Mouse (Mus musculus): Measurements from ENCODE around the gene Rpl18. TPM values are rescaled to one million over a fixed set of nuclear protein-coding genes. Genes with fewer than 3 reads are reported as not detected.

The Rpl18 gene
- polyA plus RNA-seq, 1 experiment from 2014 or later = 1,110 TPM

DNA sequence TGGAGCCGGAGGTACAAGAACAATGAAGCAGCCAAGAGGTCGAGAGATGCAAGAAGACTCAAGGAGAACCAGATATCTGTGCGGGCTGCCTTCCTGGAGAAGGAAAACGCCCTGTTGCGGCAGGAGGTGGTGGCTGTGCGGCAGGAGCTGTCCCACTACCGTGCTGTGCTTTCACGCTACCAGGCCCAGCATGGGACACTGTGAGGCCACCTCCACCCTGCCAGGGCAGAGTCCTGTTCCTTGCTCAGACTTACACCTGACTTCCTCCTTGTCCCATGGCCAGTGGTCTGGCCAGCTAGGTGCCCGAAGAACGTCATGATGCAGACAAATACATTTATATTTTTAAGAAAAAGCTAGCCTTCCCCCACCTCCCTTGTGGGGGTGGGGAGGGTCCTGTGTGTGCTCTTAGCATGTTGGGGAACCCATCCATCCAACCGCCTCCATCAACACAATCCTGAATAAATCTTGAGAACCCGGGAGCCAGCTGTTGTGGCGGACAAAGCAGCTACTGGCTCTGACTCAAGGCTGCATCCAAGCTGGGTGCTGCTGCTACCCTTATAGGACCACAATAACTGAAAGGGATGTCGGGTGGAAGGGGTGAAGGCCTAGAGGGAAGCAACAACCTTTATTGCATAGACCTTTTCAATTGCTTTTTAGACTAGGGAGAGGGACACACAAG lies 5.4 kb upstream of the Rpl18 start:
- Histone ChIP-seq H3K36me3 (peaks cover 25% of the 10 kb centered on the region), H3K4me1 (replicated peaks) (peaks cover 72% of the 10 kb centered on the region), H3K9me3 (no peaks in the 10 kb centered on the region), H3K27me3 (replicated peaks) (no peaks in the 10 kb centered on the region), H3K4me3 (replicated peaks) (no peak overlapping the region), H3K27ac (peak overlapping the region; percentile 30; the same call in 1 of the 2 replicates), H3K9ac (no peak overlapping the region), H3K4me2 (replicated peaks) (no peak overlapping the region)
- no peak for ATAC-seq
- WGBS = 70% methylated on average over 14 of the region's 14 CpGs

DNA sequence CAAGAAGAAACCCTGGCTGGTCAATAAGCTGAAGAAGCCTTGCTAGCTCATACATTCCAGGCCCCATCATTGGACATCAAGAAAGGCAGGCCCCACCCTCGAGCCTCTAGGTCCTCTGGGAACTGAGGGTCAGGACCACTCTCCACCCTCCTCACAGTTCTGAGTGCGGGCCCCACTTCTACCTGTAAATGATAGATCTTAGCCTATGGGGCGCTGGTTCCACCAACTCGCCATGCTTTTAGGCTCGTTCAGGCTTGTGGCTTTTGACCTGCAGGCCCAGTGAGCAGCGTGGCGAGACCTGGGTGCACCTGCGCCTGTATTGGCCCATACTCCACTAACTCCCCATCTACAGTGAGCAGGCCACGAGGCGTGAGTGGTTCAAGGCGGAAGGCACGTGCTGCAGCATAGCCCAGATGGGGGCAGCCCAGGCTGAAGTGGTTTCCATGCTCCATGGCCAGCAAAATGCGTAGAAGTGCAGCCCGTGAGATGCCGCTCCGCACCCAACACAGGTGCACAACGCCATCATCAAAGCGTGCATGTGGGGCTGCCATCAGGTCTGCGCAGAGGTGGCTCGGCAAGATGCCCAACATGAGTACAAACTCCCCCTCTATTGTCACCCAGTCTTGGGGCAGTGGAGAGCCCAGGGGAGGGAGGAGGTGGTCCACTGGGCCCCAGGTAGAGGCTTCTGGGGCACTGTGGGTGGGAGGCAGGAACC lies 4.6 kb upstream of the Rpl18 start:
- no peak for ATAC-seq

GRCm38 (mm10) chr7:45711316-45712021 lies 3.8 kb upstream of the Rpl18 start:
- 88% methylated on average over 24 of the region's 24 CpGs for WGBS
- Histone ChIP-seq H3K4me1 (replicated peaks) (peaks cover 70% of the 10 kb centered on the region), H3K4me3 (replicated peaks) (no peak overlapping the region), H3K9me3 (no peaks in the 10 kb centered on the region), H3K36me3 (peaks cover 25% of the 10 kb centered on the region), H3K27ac (peak overlapping the region; percentile 29; the same call in 1 of the 2 replicates), H3K9ac (no peak overlapping the region), H3K27me3 (replicated peaks) (no peaks in the 10 kb centered on the region), H3K4me2 (replicated peaks) (peak overlapping the region; percentile 45)
- ATAC-seq = no peak

More for the DNA sequence above, 4.6 kb upstream of the Rpl18 start:
- 92% methylated on average over 20 of the region's 20 CpGs for WGBS
- H3K27ac ChIP-seq = no peak overlapping the region; the same call in 1 of the 2 replicates
- no peak overlapping the region for H3K4me3 ChIP-seq (replicated peaks)
- H3K9me3 ChIP-seq = no peaks in the 10 kb centered on the region
- H3K4me1 ChIP-seq (replicated peaks) = peaks cover 70% of the 10 kb centered on the region
- no peak overlapping the region for H3K4me2 ChIP-seq (replicated peaks)
- no peaks in the 10 kb centered on the region for H3K27me3 ChIP-seq (replicated peaks)
- peaks cover 25% of the 10 kb centered on the region for H3K36me3 ChIP-seq
- H3K9ac ChIP-seq = no peak overlapping the region

GRCm38 (mm10) chr7:45712022-45712757 lies 3.1 kb upstream of the Rpl18 start:
- peak overlapping the region; percentile 45 for H3K4me2 ChIP-seq (replicated peaks)
- 76% methylated on average over 20 of the region's 21 CpGs for WGBS
- peaks cover 70% of the 10 kb centered on the region for H3K4me1 ChIP-seq (replicated peaks)
- peak overlapping the region; percentile 95; the same call in 1 of the 2 replicates for H3K27ac ChIP-seq
- H3K36me3 ChIP-seq = peaks cover 25% of the 10 kb centered on the region
- no peak overlapping the region for H3K9ac ChIP-seq
- H3K9me3 ChIP-seq = no peaks in the 10 kb centered on the region
- H3K4me3 ChIP-seq (replicated peaks) = no peak overlapping the region
- H3K27me3 ChIP-seq (replicated peaks) = no peaks in the 10 kb centered on the region
- peak; percentile 47 for ATAC-seq

DNA sequence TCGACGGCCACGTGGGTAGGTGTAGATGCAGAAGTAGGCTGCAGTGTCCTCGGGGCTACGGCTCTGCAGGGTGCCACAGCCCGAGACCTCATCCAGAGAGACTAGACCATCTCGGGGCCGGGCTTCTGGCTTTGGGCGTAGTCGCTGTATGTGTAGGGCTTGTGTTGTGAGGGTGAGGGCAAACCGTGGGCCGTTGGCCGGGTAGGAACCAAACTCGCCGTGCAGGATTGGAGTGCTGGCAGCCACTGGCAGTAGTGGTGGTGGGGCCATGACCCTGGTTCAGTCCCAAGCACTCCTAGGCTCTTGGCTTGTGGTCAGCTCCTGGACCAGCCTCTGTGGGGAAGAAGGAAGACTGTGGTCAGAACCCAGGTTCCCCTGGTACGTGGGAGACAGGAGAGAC lies 1.9 kb upstream of the Rpl18 start:
- Histone ChIP-seq H3K4me3 (replicated peaks) (peak overlapping the region; percentile 71; the same call in 1 of the 2 replicates), H3K9ac (peak overlapping the region; percentile 28; the same call in 1 of the 2 replicates), H3K36me3 (peaks cover 25% of the 10 kb centered on the region), H3K27ac (peak overlapping the region; percentile 95), H3K27me3 (replicated peaks) (no peaks in the 10 kb centered on the region), H3K4me1 (replicated peaks) (peaks cover 59% of the 10 kb centered on the region), H3K9me3 (no peaks in the 10 kb centered on the region), H3K4me2 (replicated peaks) (peak overlapping the region; percentile 83)
- 84% methylated on average over 16 of the region's 16 CpGs for WGBS
- no peak for ATAC-seq

DNA sequence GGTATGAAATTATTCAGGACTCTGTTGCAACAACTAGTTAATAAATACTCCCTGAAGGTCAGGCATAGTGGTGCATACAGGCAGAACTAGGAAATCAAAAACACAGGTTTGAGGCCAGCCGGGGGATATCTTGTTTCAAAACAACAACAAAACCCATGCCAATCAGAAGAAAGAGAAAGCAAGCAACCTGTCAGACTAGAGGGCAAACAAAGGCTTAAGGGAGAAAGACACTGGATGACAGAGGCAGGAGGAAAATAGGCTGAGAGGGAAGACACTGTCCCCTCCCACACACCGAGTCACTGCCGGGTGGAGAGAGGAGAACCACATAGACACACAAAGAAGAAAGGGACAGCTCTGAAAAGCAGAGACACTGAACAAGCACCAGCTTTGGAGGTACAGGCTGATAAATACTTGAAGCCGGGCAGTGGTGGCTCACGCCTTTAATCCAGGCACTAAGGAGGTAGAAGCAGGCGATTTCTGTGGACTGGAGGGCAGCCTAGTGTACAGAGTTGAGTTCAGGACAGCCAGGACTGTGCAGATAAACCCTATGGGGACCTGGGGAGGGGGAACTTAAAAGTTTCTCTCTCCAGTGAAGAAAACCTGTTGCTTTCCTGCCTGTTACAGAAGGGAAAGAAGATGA lies 1.3 kb upstream of the Rpl18 start:
- no peak for ATAC-seq

GRCm38 (mm10) chr7:45714630-45715089 lies 597 bp upstream of the Rpl18 start:
- peak; percentile 77 for ATAC-seq
- Histone ChIP-seq H3K4me1 (replicated peaks) (peaks cover 59% of the 10 kb centered on the region), H3K4me3 (replicated peaks) (peak overlapping the region; percentile 71), H3K9ac (peak overlapping the region; percentile 72), H3K9me3 (no peaks in the 10 kb centered on the region), H3K27me3 (replicated peaks) (no peaks in the 10 kb centered on the region), H3K27ac (peak overlapping the region; percentile 95), H3K4me2 (replicated peaks) (peak overlapping the region; percentile 83), H3K36me3 (peaks cover 27% of the 10 kb centered on the region)
- 5% methylated on average over 14 of the region's 14 CpGs for WGBS

More for the DNA sequence above, 1.3 kb upstream of the Rpl18 start:
- H3K9ac ChIP-seq = peak overlapping the region; percentile 72
- H3K9me3 ChIP-seq = no peaks in the 10 kb centered on the region
- peak overlapping the region; percentile 83 for H3K4me2 ChIP-seq (replicated peaks)
- H3K36me3 ChIP-seq = peaks cover 25% of the 10 kb centered on the region
- 61% methylated on average over 6 of the region's 6 CpGs for WGBS
- H3K27ac ChIP-seq = peak overlapping the region; percentile 95
- H3K4me1 ChIP-seq (replicated peaks) = peaks cover 57% of the 10 kb centered on the region
- H3K4me3 ChIP-seq (replicated peaks) = peak overlapping the region; percentile 71
- H3K27me3 ChIP-seq (replicated peaks) = no peaks in the 10 kb centered on the region

DNA sequence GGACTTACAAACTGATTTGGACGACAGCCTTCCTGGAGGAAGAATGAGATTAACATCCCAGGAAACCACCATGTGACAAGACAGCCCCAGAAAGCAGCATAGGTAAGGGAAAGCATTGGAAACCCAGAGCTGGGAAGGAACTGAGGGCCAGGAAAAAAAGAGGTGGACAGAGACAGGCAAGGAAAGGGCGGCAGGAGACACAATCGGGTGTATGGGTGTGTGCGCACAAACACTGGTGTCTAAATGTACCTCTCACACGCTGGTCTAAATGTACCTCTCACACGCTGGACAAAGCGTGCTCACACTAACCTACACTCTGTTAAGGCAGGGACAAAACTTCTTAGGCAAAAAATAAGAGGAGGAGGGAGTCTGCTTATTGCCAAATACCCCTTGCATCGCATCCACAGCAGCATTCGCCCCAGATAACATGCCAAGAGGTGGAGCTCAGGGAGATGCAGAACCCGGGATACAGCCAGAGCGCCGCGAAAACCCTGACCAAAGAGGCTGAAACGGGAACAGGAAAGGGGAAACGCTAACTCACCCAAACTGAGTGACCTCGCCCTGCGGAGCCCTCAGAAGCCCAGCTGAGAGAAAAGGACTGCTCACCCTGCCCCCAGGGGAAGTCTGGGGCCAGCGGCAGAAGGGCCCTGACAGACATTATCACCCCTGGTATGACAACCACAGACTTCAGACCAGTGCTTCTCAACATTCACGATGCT lies 643 bp downstream of the Rpl18 start:
- no peak for ATAC-seq
- peak overlapping the region; percentile 71 for H3K4me3 ChIP-seq (replicated peaks)
- H3K4me2 ChIP-seq (replicated peaks) = peak overlapping the region; percentile 83
- peaks cover 30% of the 10 kb centered on the region for H3K36me3 ChIP-seq
- H3K9ac ChIP-seq = peak overlapping the region; percentile 77
- H3K27me3 ChIP-seq (replicated peaks) = no peaks in the 10 kb centered on the region
- WGBS = 80% methylated on average over 19 of the region's 19 CpGs
- H3K9me3 ChIP-seq = no peaks in the 10 kb centered on the region
- H3K27ac ChIP-seq = peak overlapping the region; percentile 95; the same call in 1 of the 2 replicates
- peaks cover 54% of the 10 kb centered on the region for H3K4me1 ChIP-seq (replicated peaks)

DNA sequence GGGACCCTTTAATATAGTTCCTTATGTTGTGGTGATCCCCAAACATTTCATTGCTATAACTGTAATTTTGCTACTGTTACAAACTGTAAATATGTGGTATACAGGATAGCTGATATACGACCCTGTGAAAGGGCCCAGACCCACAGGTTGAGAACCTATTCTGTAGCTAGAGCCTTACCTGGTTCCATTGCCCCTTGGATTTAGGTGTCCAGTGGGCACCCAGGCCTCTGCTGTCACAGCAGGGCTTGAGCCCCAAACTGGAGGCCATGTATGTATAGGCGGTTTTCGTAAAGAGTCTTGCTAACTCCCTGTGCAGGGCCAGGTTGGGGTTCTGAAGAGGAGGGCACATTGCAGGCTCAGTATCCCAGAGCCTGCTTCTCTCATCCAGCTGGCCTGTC lies 1.2 kb downstream of the Rpl18 start:
- Histone ChIP-seq H3K36me3 (peaks cover 26% of the 10 kb centered on the region), H3K27ac (no peak overlapping the region), H3K9ac (peak overlapping the region; percentile 77; the same call in 1 of the 2 replicates), H3K27me3 (replicated peaks) (no peaks in the 10 kb centered on the region), H3K4me2 (replicated peaks) (peak overlapping the region; percentile 83), H3K4me3 (replicated peaks) (peak overlapping the region; percentile 71; the same call in 1 of the 2 replicates), H3K9me3 (no peaks in the 10 kb centered on the region), H3K4me1 (replicated peaks) (peaks cover 52% of the 10 kb centered on the region)
- 89% methylated on average over 3 of the region's 3 CpGs for WGBS
- no peak for ATAC-seq

- peak overlapping the region; percentile 89 for H3K27ac ChIP-seq
- H3K4me3 ChIP-seq (replicated peaks) = peak overlapping the region; percentile 71
- H3K27me3 ChIP-seq (replicated peaks) = no peaks in the 10 kb centered on the region
- peak overlapping the region; percentile 83 for H3K4me2 ChIP-seq (replicated peaks)
- ATAC-seq = no peak
- H3K9me3 ChIP-seq = no peaks in the 10 kb centered on the region
- 8% methylated on average over 31 of the region's 31 CpGs for WGBS
- H3K9ac ChIP-seq = peak overlapping the region; percentile 77
- peaks cover 18% of the 10 kb centered on the region for H3K36me3 ChIP-seq
- H3K4me1 ChIP-seq (replicated peaks) = peaks cover 51% of the 10 kb centered on the region
Observed at GRCm38 (mm10) chr7:45716952-45717917, 2.0 kb downstream of the Rpl18 start.
